Mouse (Mus musculus): ENCODE data around the gene Tspan31. TPM values are rescaled to one million over a fixed set of nuclear protein-coding genes. Genes with fewer than 3 reads are reported as not detected.

Gene Tspan31
- total and polyA plus RNA-seq, 3 experiments = 79.9 to 148 (median 85.9) TPM

DNA sequence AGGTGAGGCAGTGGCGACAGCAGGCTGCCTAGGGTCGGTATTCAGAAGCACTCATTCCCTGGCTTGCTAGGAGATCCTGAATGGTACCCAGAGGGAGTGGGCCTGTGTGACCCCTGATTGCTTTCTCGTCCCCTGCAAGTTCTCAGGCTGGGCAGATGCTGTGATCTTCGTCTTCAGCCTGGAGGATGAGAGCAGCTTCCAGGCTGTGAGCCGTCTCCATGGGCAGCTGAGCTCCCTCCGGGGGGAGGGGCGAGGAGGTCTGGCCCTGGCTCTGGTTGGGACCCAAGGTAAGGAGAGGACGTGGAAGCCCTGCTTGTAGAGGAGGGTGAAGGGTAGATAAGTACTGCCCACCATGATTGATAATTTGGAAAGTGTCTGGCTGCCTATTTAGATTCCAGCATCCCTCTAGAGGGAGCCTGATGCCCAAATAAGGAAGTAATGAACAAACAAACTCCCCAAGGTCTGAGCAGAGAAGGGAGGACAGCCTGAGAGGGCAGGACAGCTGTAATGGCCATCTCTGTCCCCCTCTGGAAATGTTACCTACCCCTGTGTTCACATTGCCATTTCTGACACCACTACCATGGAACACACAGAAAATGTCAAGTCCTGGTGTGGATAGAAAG, 13.3 kb upstream of the Tspan31 start:
- Histone ChIP-seq H3K36me3 (replicated peaks in 1 of 2; ENCODE audit: control insufficient read depth in 1 of 2, insufficient read depth in 1 of 2, low read length in 1 of 2) (peaks cover 68 to 94% of the 10 kb centered on the region in 2 experiments), H3K9ac (ENCODE audit: insufficient read depth, low read depth) (no peak overlapping the region), H3K27ac (ENCODE audit: insufficient read depth, low read depth) (no peak overlapping the region), H3K4me2 (ENCODE audit: insufficient read depth, low read depth, poor library complexity, severe bottlenecking) (no peak overlapping the region), H3K9me3 (replicated peaks; ENCODE audit: low read length) (no peaks in the 10 kb centered on the region), H3K79me2 (replicated peaks; ENCODE audit: control insufficient read depth, extremely low read depth, insufficient read depth, poor library complexity, severe bottlenecking) (peaks cover 3% of the 10 kb centered on the region; the same call in 1 of the 2 replicates), H3K4me1 (ENCODE audit: control insufficient read depth in 1 of 2, insufficient read depth in 2 of 2) (no peaks in the 10 kb centered on the region), H3K4me3 (replicated peaks in 1 of 3; ENCODE audit: low read depth in 2 of 3, low read length in 2 of 3, poor library complexity in 1 of 3) (no peak overlapping the region), H3K27me3 (replicated peaks) (no peaks in the 10 kb centered on the region)
- TF ChIP-seq MAFK (IDR thresholded peaks at IDR 0.05; ENCODE audit: insufficient replicate concordance, low read length) = no peak
- TF ChIP-seq JUN (IDR thresholded peaks at IDR 0.05; ENCODE audit: insufficient read depth, low read depth, low read length) = no peak
- TF ChIP-seq HCFC1 (IDR thresholded peaks at IDR 0.05; ENCODE audit: low read depth, low read length) = no peak
- TF ChIP-seq RCOR1 (conservative IDR thresholded peaks at IDR 0.05; ENCODE audit: low read depth, low read length) = no peak
- no peak for TF ChIP-seq NRF1 (IDR thresholded peaks at IDR 0.05; ENCODE audit: low read depth, low read length)
- TF ChIP-seq MYC (IDR thresholded peaks at IDR 0.05; ENCODE audit: low read depth, low read length) = no peak
- no peak for TF ChIP-seq MAZ (IDR thresholded peaks at IDR 0.05; ENCODE audit: low read depth, low read length)
- TF ChIP-seq SMC3 (IDR thresholded peaks at IDR 0.05; ENCODE audit: low read depth, low read length) = no peak
- no peak for TF ChIP-seq ZNF384 (IDR thresholded peaks at IDR 0.05; ENCODE audit: low read depth, low read length)
- TF ChIP-seq EP300 (IDR thresholded peaks at IDR 0.05; ENCODE audit: low read length) = no peak
- in situ Hi-C loops (cut with MboI; ENCODE audit: low pct_ligation_motif_present, low pct_unique_long_range_greater_than_20kb, low sequenced_read_pairs) (no loop called here), dilution Hi-C loops (cut with MboI; ENCODE audit: extremely low pct_ligation_motif_present, extremely low pct_unique_long_range_greater_than_20kb, low sequenced_read_pairs) (no loop called here)
- no peak for DNase-seq (ENCODE audit: extremely low read depth)

DNA sequence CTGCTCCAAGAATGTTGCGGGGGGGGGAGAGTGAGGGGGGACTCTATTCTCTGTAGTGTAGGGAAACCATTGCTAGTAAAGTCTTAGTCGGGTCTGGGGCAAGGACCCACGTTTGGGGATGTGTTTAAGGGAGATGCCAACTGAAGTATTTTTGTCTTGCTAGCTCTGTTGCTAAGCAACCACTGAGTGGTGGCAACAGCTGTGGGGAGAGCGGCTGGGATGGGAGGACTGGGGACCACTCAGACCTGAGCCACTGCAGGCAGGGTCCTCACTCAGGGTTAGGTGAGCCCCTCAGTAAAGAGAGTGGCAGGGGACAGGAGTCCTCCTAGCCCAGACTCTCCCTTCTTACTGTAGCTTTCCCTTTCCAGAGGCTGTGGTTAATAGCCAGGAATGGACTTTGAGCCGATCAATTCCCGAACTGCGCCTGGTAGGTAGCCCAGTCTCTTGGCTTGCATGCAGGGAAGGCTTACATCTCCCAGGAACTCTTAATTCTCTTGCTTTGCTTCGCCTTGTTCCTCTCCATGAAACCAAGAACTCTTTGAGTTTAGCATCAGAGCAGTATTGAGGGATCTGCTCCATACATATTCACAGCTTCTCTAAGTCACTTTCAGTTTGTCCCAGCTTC, 12.0 kb upstream of the Tspan31 start:
- in situ Hi-C loops (cut with MboI; ENCODE audit: low pct_ligation_motif_present, low pct_unique_long_range_greater_than_20kb, low sequenced_read_pairs) = no loop called here
- Histone ChIP-seq H3K27me3 (replicated peaks) (no peaks in the 10 kb centered on the region), H3K4me1 (ENCODE audit: control insufficient read depth in 1 of 2, insufficient read depth in 2 of 2) (peaks cover 0 to 8% of the 10 kb centered on the region in 2 experiments; a peak in 2 of 4 replicates), H3K9ac (ENCODE audit: insufficient read depth, low read depth) (no peak overlapping the region), H3K36me3 (replicated peaks in 1 of 2; ENCODE audit: control insufficient read depth in 1 of 2, insufficient read depth in 1 of 2, low read length in 1 of 2) (peaks cover 55 to 92% of the 10 kb centered on the region in 2 experiments), H3K4me2 (ENCODE audit: insufficient read depth, low read depth, poor library complexity, severe bottlenecking) (no peak overlapping the region), H3K9me3 (replicated peaks; ENCODE audit: low read length) (no peaks in the 10 kb centered on the region), H3K27ac (ENCODE audit: insufficient read depth, low read depth) (no peak overlapping the region), H3K4me3 (replicated peaks in 1 of 3; ENCODE audit: low read depth in 2 of 3, low read length in 2 of 3, poor library complexity in 1 of 3) (no peak overlapping the region), H3K79me2 (replicated peaks; ENCODE audit: control insufficient read depth, extremely low read depth, insufficient read depth, poor library complexity, severe bottlenecking) (peaks cover 3% of the 10 kb centered on the region; the same call in 1 of the 2 replicates)
- dilution Hi-C loops (cut with MboI; ENCODE audit: extremely low pct_ligation_motif_present, extremely low pct_unique_long_range_greater_than_20kb, low sequenced_read_pairs) = no loop called here
- no peak for DNase-seq (ENCODE audit: extremely low read depth)
- no peak for TF ChIP-seq E2F4 (IDR thresholded peaks at IDR 0.05; ENCODE audit: insufficient replicate concordance, low read depth, low read length)
- no peak for TF ChIP-seq ELF1 (IDR thresholded peaks at IDR 0.05; ENCODE audit: low read depth, low read length)
- TF ChIP-seq MAFK (IDR thresholded peaks at IDR 0.05; ENCODE audit: insufficient replicate concordance, low read length) = no peak
- no peak for TF ChIP-seq NELFE (IDR thresholded peaks at IDR 0.05; ENCODE audit: low read depth, low read length)

Measured in CH12.LX (cell line).